Mouse (Mus musculus) lung, adult 2 months (tissue): ENCODE data around the gene Kpna6.

ENCODE experiments used
- CTCF ChIP-seq: fragments of 200-500 bp; IDR thresholded peaks from 2 replicates; pipeline ENCODE4 v1.5.1; 2011; ENCODE audit warnings: mild to moderate bottlenecking, low read length, control low read depth; ENCODE audit not compliant: insufficient read depth
- POLR2A ChIP-seq: fragments of 200-500 bp; IDR thresholded peaks from 2 replicates; pipeline ENCODE4 v1.6.1; 2011; ENCODE audit warnings: low read depth, mild to moderate bottlenecking, control low read depth, low read length, borderline replicate concordance; ENCODE audit errors: extremely low read depth

DNA sequence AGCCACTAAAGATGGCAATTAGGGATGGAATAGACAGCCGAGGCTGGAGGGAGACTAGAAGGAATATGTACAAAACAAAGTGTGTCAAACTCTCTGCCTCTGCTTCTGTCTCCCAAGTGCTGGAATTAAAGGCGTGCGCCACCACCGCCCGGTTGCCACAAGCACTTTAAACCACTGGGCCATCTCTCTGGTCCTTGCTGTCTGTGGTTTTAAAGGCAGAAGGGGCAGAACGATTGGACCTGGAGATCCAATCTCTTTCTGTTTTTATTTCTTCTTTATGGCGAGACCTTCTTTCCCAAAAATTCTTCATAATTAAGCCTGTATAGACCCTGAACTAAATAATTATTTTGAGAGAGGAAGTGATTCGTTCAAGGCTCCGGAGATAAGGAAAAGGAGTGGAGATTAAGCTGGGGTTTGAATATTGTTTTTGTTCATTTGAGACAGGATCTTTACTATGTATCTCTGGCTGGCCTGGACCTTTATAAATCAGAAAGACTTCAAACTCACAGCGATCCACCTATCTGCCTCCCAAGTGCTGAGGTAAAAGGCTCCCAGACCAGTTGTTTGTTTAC lies 397 bp upstream of the Kpna6 start:
- TF ChIP-seq CTCF (no peak), POLR2A (no peak)
